Mouse (Mus musculus) left cerebral cortex, adult 18-20 months (tissue): ENCODE results near the gene Fkrp. TPM values are rescaled to one million over a fixed set of nuclear protein-coding genes. Genes with fewer than 3 reads are reported as not detected.
A peak's percentile ranks its signal among the peaks of the same experiment; 100 is the strongest.

Experiments
- DNase-seq, 2 experiments: peaks; one replicate each; pipeline ENCODE4 v3.0.0; 2021 to 2022; ENCODE audit warnings: low spot score in 2 of 2, mixed read lengths in 1 of 2
- long read RNA-seq, 2 experiments: library from polyadenylated mRNA; stranded (forward); transcript quantifications; one replicate each; pipeline ENCODE4 v2.0.0; 2021
- total RNA-seq, 2 experiments: library from RNA; stranded (reverse); gene quantifications; 2 replicates each; pipeline ENCODE4 v1.2.3; 2021

Fkrp gene
- 10 to 100 TPM; 51.3 to 56.2 TPM for total RNA-seq
- long read RNA-seq, experiment 1, transcript Fkrp-201 (3 exons, 2,827 nt), result major isoform, 31 of 57 reads
- long read RNA-seq, experiment 1, partial matches to known transcripts, result 5 of 57 reads
- long read RNA-seq, experiment 1, other reads (novel, unspliced or antisense), result 21 of 57 reads
- long read RNA-seq, experiment 2, transcript Fkrp-201 (3 exons, 2,827 nt), result major isoform, 17 of 51 reads
- long read RNA-seq, experiment 2, partial matches to known transcripts, result 5 of 51 reads
- long read RNA-seq, experiment 2, other reads (novel, unspliced or antisense), result 28 of 51 reads

- peak in 1 of 2 experiments; percentile 61 for DNase-seq
These were observed at the start of gene Fkrp for GRCm38 (mm10) chr7:16816475-16817122. Gene Fkrp, minus strand, starts transcription at chr7:16816732.

- DNase-seq, result peak in 1 of 2 experiments; percentile 78
These were observed 43.5 kb upstream of the Fkrp start for GRCm38 (mm10) chr7:16859902-16860651.

DNA sequence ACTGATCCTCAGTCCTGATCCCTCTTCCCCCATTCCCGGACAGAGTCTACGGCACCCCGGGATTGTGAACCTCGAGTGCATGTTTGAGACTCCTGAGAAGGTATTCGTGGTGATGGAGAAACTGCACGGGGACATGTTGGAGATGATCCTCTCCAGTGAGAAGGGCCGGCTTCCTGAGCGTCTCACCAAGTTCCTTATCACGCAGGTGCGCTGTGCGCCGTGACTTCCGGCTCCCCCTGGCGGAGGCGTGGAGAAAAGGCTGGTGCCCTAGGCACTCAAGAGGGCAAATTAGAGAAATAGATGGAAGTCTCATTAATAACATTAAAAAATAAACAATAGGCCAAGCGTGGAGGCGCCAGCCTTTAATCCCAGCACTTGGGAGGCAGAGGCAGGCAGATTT, 41.8 kb upstream of the Fkrp start:
- no peak for DNase-seq

DNA sequence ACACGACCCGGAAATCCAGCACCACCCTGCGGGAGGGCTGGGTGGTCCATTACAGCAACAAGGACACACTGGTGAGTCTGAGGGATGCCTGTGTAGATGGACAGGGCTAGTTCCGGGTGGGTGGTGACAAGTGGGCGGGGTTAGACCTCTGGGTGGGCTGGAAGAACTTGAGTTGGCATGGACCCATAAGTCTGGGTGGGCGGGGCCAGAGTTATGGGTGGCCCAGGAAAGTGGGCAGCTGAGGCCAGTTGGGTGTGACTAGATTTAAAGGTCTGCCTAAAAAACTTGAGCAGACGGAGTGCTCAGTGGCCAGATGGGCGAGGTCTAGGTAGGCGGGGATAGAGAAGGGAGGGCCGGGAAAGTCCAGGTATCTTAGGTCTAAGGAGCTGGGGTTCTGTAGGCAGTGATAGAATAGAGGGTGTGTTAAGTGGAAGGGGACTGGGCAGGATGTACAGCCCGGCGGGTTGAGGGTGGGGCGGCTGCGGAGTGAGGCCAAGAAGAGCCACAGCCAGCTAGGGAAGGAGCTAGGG, 36.8 kb upstream of the Fkrp start:
- no peak for DNase-seq

DNA sequence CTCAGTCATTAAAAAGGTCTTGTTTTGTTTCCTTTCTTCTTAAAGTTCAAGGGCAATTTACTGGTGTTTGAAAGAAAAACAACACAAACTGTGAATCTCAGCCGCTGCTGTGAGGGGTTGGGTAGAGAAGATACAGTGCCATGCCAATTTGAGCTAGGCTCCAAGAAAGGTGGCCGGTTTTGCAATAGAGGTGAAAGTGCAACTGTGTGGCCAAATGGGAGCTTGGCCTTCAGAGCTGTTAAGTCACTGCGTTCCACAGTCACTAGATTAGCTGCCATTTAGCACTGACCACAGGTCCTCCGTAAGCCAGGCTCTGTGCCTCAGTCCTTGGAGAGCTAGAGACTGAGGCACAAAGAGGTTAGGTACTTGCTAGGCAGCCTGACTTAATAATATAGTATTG, 35.1 kb upstream of the Fkrp start:
- DNase-seq, result no peak

DNA sequence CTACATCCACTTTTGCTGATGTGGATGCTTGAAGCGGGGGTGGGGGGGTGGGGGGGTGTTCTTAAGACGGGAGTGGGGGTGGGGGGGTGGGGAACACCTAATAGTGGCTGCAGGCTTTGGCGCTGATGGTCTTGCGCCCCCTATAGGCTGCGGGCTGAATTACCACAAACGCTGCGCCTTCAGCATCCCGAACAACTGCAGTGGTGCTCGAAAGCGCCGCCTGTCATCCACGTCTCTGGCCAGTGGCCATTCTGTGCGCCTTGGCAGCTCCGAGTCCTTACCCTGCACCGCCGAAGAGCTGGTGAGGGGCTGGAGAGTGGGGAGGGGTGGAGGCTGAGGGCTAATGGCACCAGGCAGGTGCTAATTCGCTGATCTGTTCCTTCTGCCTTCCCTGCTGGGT, 32.0 kb upstream of the Fkrp start:
- peak; percentile 69 to 79 for DNase-seq

- DNase-seq, result no peak
These were observed 31.0 kb upstream of the Fkrp start for GRCm38 (mm10) chr7:16847507-16847906.

- DNase-seq, result no peak
These were observed 30.2 kb upstream of the Fkrp start for GRCm38 (mm10) chr7:16846775-16847174.

DNA sequence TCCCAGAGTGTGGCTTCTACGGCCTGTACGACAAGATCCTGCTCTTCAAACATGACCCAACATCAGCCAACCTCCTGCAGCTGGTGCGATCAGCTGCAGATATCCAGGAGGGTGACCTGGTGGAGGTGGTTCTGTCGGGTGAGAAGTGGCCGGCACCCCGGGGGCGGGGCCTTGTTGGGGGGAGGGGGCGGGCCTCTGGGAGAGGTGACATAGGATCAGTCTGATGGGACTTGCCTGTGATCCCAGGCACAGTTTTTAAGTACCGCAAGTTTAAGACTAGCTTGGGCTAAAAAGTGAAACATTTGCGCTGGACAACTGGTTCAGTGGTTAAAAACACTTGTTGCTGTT, 29.3 kb upstream of the Fkrp start:
- DNase-seq, result no peak

DNA sequence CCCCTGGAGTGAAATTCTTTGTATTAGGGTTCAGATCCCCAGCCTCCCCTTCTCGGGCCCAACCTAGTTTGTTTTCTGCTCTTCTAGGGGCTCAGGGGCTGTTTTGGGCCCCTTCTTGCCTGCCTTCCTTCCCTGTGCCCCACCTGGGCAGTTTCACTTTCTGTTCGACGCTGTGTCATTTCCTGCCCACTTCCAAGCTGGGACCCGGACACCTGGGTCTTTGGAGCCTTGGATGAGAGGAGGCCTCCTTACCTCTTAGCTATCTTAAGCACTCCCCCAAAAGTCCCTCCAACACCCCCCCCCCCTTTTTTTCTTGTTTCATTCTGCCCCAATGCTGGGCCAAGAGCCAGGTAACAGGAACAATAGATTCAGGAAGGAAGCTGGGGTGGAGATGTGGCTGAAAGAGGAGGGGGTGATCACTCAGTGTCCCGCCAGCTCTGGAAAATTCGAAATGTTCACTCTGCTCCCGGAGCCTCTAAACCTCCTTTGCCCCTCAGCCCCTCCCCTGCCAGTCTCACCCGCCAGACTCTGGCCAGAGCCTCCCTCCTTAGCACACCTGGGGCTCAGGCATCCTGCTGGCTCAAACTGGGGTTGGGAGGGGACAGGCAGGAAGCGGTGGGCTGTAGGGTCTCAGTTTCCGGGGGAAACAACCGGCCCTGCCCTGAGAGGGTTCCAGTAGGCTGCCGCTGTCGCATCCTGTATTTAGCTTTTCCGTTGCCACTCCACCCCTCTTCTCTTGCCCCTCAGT, 28.7 kb upstream of the Fkrp start:
- DNase-seq, result no peak

DNA sequence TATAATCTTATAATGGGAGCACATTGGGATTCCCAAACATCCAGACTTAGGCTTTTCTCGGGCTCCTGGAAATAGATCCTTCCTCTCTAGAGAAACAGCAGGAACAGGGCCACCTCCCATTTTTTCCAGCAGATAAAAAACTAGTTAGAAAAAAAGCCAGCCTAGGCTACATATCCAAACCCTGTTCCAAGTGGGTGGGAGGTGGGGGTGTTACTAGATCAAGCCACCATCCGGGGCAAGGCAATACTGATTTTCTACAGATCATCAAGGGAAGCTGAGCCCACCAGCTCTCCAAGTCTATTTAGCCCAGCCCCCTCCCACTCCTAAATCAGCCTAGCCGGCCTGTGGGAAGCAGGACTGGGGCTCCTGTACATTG, 28.2 kb upstream of the Fkrp start:
- no peak for DNase-seq

DNA sequence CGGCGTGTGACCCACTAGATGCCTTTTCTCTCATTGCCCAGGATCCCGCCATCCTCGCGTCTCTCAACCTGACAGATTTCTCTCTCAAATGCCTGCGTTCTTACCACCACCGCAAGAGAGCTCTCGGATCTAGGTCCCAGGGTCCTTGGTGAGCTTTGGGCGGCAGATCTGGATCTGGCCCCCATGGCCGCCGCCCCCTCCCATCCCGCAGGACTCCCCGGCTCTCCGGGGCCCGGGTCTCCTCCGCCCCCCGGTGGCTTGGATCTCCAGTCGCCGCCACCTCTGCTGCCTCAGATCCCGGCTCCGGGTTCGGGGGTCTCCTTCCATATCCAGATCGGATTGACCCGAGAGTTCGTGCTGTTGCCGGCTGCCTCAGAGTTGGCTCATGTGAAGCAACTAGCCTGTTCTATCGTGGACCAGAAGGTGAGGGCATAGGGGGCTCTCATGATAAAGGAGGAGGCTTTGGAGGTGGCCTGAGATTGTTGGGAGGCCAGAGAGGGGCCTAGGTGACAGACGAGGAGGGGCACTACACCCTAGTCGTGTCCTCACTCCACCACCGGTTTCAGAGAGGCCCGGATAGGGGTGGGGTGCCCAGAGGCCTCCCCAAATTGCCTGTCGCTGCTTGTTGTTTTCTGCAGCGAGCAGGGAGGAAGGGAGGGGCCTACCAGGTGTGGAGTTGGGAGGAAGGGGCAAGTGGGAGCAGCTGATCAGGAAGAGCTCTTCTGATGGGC, 27.1 kb upstream of the Fkrp start:
- DNase-seq, result no peak

- peak; percentile 86 to 87 for DNase-seq
These were observed 26.1 kb upstream of the Fkrp start, which contains the start of gene Prkd2 for GRCm38 (mm10) chr7:16842645-16843063. Gene Prkd2, plus strand, starts transcription at chr7:16842902.

DNA sequence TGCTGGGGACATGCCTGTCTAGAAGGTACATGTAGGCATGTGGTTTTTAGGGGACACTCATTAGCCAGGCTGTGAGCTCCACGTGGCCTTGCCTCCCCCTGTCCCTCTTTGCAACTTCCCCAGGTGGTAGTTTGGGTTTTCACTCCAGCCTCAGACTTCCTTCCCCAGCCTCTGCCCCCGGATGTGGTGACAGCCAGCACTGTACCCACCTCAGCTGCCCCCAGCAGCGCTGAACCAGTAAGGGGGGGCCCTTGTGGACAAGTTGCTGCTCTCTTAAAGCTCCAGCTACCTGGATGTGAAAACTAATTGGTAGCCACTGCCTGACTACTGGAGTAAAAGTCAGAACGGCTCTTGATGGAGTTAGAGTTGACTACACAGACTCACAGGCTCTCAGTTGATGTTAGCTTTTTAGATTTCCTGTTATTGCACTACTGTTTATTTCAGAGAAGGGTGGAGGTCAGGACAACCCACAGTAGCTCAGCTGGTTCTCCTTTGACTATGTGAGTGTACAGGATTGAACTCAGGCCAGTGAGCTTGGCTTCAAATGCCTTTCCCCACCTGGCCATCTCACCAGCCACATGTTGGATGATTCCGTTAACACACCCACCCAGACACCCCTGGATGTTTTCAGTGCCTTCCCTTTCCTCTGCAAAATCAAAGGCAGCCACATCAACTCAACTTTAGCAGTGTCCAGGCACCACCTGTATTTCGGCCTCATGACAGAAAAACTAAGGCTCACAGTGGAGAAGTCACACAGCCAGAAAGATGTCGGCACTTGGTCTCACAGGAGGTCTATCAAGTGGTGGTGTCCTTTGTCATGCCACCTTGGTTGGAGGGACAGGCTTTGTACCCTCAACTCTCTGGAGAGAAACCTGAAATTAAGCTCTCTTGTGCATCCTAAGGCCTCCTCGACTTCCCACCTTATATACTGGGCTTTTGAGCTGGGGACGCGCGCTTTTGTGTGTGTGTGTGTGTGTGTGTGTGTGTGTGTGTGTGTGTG, 25.3 kb upstream of the Fkrp start:
- DNase-seq, result no peak

GRCm38 (mm10) chr7:16841078-16841477, 24.5 kb upstream of the Fkrp start:
- DNase-seq, result no peak

DNA sequence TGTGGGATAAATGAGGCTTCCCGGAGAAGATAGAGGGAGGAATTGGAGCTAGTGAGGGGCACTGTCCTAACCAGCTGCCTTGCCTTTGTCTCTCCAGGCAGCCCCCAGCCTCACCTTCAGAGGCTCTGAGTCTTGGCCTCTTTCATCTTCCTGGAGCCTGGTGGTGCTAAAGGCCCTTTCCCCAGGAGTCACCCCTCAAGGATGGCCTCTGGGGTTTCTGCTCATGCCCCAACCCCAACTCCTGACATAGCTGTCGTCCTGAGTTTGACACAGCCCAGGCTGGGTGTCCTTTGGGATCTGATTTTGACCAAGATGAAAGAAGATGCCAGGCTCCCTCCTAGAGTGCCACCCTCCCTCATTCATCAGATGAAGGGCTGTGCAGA, 23.6 kb upstream of the Fkrp start:
- DNase-seq, result no peak

DNA sequence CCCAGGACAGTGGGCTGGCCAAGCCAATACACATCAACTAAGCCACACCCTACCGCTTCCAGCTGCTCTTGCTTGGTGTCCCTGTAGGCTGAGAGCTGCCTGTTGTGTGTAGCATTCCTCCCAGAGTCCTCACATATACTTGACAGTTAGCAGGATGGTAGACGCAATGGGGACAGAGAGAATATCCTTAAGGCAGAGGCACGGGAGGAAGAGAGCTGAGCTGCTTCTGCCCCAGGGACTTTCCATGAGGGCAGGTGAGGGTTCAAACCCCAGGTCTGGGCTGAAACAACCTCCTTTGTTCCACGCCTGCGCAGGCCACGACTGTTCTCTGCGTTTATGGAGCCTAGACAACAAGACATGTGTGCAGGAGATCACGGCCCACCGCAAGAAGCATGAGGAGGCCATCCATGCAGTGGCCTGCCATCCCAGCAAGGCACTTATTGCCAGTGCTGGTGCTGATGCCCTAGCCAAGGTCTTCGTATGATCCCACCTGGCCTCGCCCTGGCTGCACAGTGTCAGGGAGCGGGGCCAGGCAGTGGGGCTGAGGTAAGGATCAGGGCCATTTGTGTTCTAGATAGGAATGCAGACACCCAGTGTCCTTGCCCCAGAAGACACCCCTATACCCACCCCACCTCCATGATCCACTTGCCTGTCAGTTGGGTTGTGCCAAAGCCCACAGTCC, 23.0 kb upstream of the Fkrp start:
- no peak for DNase-seq

DNA sequence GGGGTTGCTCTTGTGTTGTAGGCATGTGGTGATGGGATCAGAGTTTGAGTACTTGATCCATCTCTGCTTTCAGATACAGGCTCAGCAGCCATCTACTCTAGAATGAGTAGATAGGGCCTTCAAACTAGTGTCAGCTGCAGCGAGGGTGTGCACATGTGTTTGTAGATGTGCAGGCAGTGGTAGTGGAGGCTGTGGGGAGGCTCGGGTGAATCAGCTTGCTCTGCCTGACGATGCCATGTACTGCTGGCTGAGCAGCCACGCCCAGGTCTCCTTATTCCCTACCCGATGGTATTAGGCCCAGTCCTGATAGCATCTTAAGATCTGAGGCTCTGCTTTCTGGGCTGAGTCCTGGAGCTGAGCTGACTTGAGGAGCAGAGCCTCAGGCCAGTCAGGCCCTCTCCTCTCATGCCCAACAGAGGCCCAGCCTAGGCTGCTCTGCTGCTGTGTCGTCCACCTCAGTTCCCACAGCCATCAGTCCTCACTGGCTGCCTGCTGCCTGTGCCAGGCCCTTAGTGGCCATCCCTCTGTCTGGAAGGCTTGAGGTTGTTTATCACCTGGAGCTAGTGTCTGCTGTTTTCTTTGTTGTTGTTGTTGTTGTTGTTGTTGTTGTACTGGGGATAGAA, 22.4 kb upstream of the Fkrp start:
- no peak for DNase-seq
